Mouse (Mus musculus): ENCODE measurements at regions not wholly inside any gene's neighbourhood (a gene's known extent, or its start where the extent isn't known, plus 50 kb on each side); places are given as distances from the start of the nearest gene placed in this dataset.

DNA sequence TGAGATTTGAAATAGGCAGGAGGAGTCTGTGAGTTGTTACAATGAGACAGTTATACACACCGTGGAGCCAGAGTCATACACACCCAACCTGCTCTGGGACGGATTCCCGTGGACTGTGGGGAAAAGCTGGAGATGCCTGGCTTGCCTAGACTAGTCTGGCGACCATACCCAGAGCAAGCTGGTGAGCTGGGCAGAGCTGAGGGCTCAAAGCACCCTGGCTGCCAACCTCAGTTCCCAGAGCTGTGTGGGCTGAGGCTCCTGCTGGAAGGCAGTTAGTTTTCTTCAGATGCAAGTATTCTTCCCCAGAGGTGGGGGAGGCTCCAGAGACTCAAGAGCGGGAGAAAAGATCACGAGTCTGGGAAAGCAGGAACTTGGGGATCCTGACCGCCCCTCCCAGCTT is 247.9 kb upstream of the Stt3b start:
- TF ChIP-seq CTCF (IDR thresholded peaks at IDR 0.05; ENCODE audit: borderline replicate concordance, control insufficient read depth, extremely low read depth, insufficient read depth, low read length, poor library complexity) (no peak), POLR2A (IDR thresholded peaks at IDR 0.05; ENCODE audit: control insufficient read depth, extremely low read depth, insufficient read depth, low read length, poor library complexity) (no peak)
